Mouse (Mus musculus): ENCODE measurements at regions not wholly inside any gene's neighbourhood (a gene's known extent, or its start where the extent isn't known, plus 50 kb on each side); places are given as distances from the start of the nearest gene placed in this dataset.
"Not testable (repeated sequence)": the region's sequence is repeated elsewhere in the genome, so short reads cannot be mapped to it uniquely, and the experiment has no call there.

GRCm38 (mm10) chr7:111205876-111206275 is 123.0 kb upstream of the Eif4g2 start:
- in situ Hi-C loops (cut with MboI; ENCODE audit: low pct_unique_long_range_greater_than_20kb in 1 of 2, low sequenced_read_pairs in 2 of 2, unreplicated experiment in 1 of 2): no loop called here

- in situ Hi-C loops (cut with MboI; ENCODE audit: low pct_unique_long_range_greater_than_20kb in 1 of 2, low sequenced_read_pairs in 2 of 2, unreplicated experiment in 1 of 2): no loop called here
Observed at GRCm38 (mm10) chr7:111198608-111199355, 116.0 kb upstream of the Eif4g2 start.

- in situ Hi-C loops (cut with MboI; ENCODE audit: low pct_unique_long_range_greater_than_20kb in 1 of 2, low sequenced_read_pairs in 2 of 2, unreplicated experiment in 1 of 2): no loop called here
Observed at GRCm38 (mm10) chr7:111191674-111192073, 108.8 kb upstream of the Eif4g2 start.

- in situ Hi-C loops (cut with MboI; ENCODE audit: low pct_unique_long_range_greater_than_20kb in 1 of 2, low sequenced_read_pairs in 2 of 2, unreplicated experiment in 1 of 2): no loop called here
Observed at GRCm38 (mm10) chr7:111191216-111191615, 108.4 kb upstream of the Eif4g2 start.

- in situ Hi-C loops (cut with MboI; ENCODE audit: low pct_unique_long_range_greater_than_20kb in 1 of 2, low sequenced_read_pairs in 2 of 2, unreplicated experiment in 1 of 2): loop anchor here in 1 of 2 experiments (10.0 kb wide), 1 partner anchor 115 kb away; no protein-coding TSS in a partner anchor
Observed at GRCm38 (mm10) chr7:111189731-111190130, 106.9 kb upstream of the Eif4g2 start.

- in situ Hi-C loops (cut with MboI; ENCODE audit: low pct_unique_long_range_greater_than_20kb in 1 of 2, low sequenced_read_pairs in 2 of 2, unreplicated experiment in 1 of 2): loop anchor here in 1 of 2 experiments (10.0 kb wide), 1 partner anchor 119 kb away; no protein-coding TSS in a partner anchor
Observed at GRCm38 (mm10) chr7:111185954-111186353, 103.1 kb upstream of the Eif4g2 start.

- in situ Hi-C loops (cut with MboI; ENCODE audit: low pct_unique_long_range_greater_than_20kb in 1 of 2, low sequenced_read_pairs in 2 of 2, unreplicated experiment in 1 of 2): loop anchor here in 1 of 2 experiments (10.0 kb wide), 1 partner anchor 121 kb away; no protein-coding TSS in a partner anchor
Observed at GRCm38 (mm10) chr7:111183512-111183911, 100.7 kb upstream of the Eif4g2 start.

GRCm38 (mm10) chr7:111182319-111182718 is 99.5 kb upstream of the Eif4g2 start:
- in situ Hi-C loops (cut with MboI; ENCODE audit: low pct_unique_long_range_greater_than_20kb in 1 of 2, low sequenced_read_pairs in 2 of 2, unreplicated experiment in 1 of 2): loop anchor here in 1 of 2 experiments (10.0 kb wide), 1 partner anchor 122 kb away; no protein-coding TSS in a partner anchor

GRCm38 (mm10) chr7:111179401-111180271 is 96.8 kb upstream of the Eif4g2 start:
- in situ Hi-C loops (cut with MboI; ENCODE audit: low pct_unique_long_range_greater_than_20kb in 1 of 2, low sequenced_read_pairs in 2 of 2, unreplicated experiment in 1 of 2): loop anchor here in 1 of 2 experiments (10.0 kb wide), 1 partner anchor 125 kb away; no protein-coding TSS in a partner anchor

GRCm38 (mm10) chr7:111174393-111175124 is 91.7 kb upstream of the Eif4g2 start:
- in situ Hi-C loops (cut with MboI; ENCODE audit: low pct_unique_long_range_greater_than_20kb in 1 of 2, low sequenced_read_pairs in 2 of 2, unreplicated experiment in 1 of 2): no loop called here

GRCm38 (mm10) chr7:111172061-111172460 is 89.2 kb upstream of the Eif4g2 start:
- in situ Hi-C loops (cut with MboI; ENCODE audit: low pct_unique_long_range_greater_than_20kb in 1 of 2, low sequenced_read_pairs in 2 of 2, unreplicated experiment in 1 of 2): no loop called here

GRCm38 (mm10) chr7:111168546-111169233 is 85.9 kb upstream of the Eif4g2 start:
- in situ Hi-C loops (cut with MboI; ENCODE audit: low pct_unique_long_range_greater_than_20kb in 1 of 2, low sequenced_read_pairs in 2 of 2, unreplicated experiment in 1 of 2): not testable (repeated sequence)

- in situ Hi-C loops (cut with MboI; ENCODE audit: low pct_unique_long_range_greater_than_20kb in 1 of 2, low sequenced_read_pairs in 2 of 2, unreplicated experiment in 1 of 2): no loop called here
Observed at GRCm38 (mm10) chr7:111164994-111165393, 82.2 kb upstream of the Eif4g2 start.

GRCm38 (mm10) chr7:111164276-111164675 is 81.4 kb upstream of the Eif4g2 start:
- in situ Hi-C loops (cut with MboI; ENCODE audit: low pct_unique_long_range_greater_than_20kb in 1 of 2, low sequenced_read_pairs in 2 of 2, unreplicated experiment in 1 of 2): no loop called here

GRCm38 (mm10) chr7:111163861-111164260 is 81.0 kb upstream of the Eif4g2 start:
- in situ Hi-C loops (cut with MboI; ENCODE audit: low pct_unique_long_range_greater_than_20kb in 1 of 2, low sequenced_read_pairs in 2 of 2, unreplicated experiment in 1 of 2): no loop called here

GRCm38 (mm10) chr7:111163321-111163720 is 80.5 kb upstream of the Eif4g2 start:
- in situ Hi-C loops (cut with MboI; ENCODE audit: low pct_unique_long_range_greater_than_20kb in 1 of 2, low sequenced_read_pairs in 2 of 2, unreplicated experiment in 1 of 2): no loop called here

- in situ Hi-C loops (cut with MboI; ENCODE audit: low pct_unique_long_range_greater_than_20kb in 1 of 2, low sequenced_read_pairs in 2 of 2, unreplicated experiment in 1 of 2): no loop called here
Observed at GRCm38 (mm10) chr7:111158791-111159286, 76.0 kb upstream of the Eif4g2 start.

Measured in mouse embryonic stem cell (cell line).